Mouse (Mus musculus) stomach, embryonic 15.5 days (tissue): ENCODE results near the gene Gstm3. TPM values are rescaled to one million over a fixed set of nuclear protein-coding genes. Genes with fewer than 3 reads are reported as not detected.
"Not testable (repeated sequence)": the region's sequence is repeated elsewhere in the genome, so short reads cannot be mapped to it uniquely, and the experiment has no call there.

Source experiments
- ATAC-seq: fragments of 200-750 bp; cut with Nextera tagmentation; 2 replicates; pipeline ENCODE4 v1.8.0; 2017; ENCODE audit warnings: low read depth, moderate number of reproducible peaks, moderate TSS enrichment; ENCODE audit not compliant: insufficient read depth, low FRiP score
- H3K27ac ChIP-seq: fragments of 300-500 bp; sonication (generic); 2 replicates; pipeline ENCODE4 v1.5.1; 2015; ENCODE audit warnings: mild to moderate bottlenecking, inconsistent platforms
- H3K27me3 ChIP-seq: fragments of 300-500 bp; sonication (generic); replicated peaks from 2 replicates; pipeline ENCODE4 v1.6.1; 2015; ENCODE audit warnings: inconsistent platforms
- H3K36me3 ChIP-seq: fragments of 300-500 bp; sonication (generic); 2 replicates; pipeline ENCODE4 v1.6.1; 2015; ENCODE audit warnings: inconsistent platforms
- H3K4me1 ChIP-seq: fragments of 300-500 bp; sonication (generic); 2 replicates; pipeline ENCODE4 v1.6.1; 2015; ENCODE audit warnings: inconsistent platforms
- H3K4me2 ChIP-seq: fragments of 300-500 bp; sonication (generic); 2 replicates; pipeline ENCODE4 v1.6.1; 2015; ENCODE audit warnings: mild to moderate bottlenecking, inconsistent platforms
- H3K4me3 ChIP-seq: fragments of 300-500 bp; sonication (generic); replicated peaks from 2 replicates; pipeline ENCODE4 v1.5.1; 2015; ENCODE audit warnings: inconsistent platforms
- H3K9ac ChIP-seq: fragments of 300-500 bp; sonication (generic); 2 replicates; pipeline ENCODE4 v1.6.1; 2015; ENCODE audit warnings: inconsistent platforms
- H3K9me3 ChIP-seq: fragments of 300-500 bp; sonication (generic); 2 replicates; pipeline ENCODE4 v1.6.1; 2016; ENCODE audit warnings: inconsistent platforms
- WGBS: fragments of 180-500 bp; shearing (Covaris S2); methylation state at CpG from one replicate; pipeline ENCODE4 v1.1.7; 2015; 5-methylcytosine and 5-hydroxymethylcytosine counted together
- polyA plus RNA-seq: library from polyadenylated mRNA; unstranded; fragments of >200 nt; fragmentation: Nextera tagmentation; extraction: Ambion mirVana; gene quantifications from 2 replicates; pipeline ENCODE4 v1.2.1, GENCODE M21; 2015

Gene Gstm3
- polyA plus RNA-seq, 1 experiment from 2014 or later = 70.3 TPM

DNA sequence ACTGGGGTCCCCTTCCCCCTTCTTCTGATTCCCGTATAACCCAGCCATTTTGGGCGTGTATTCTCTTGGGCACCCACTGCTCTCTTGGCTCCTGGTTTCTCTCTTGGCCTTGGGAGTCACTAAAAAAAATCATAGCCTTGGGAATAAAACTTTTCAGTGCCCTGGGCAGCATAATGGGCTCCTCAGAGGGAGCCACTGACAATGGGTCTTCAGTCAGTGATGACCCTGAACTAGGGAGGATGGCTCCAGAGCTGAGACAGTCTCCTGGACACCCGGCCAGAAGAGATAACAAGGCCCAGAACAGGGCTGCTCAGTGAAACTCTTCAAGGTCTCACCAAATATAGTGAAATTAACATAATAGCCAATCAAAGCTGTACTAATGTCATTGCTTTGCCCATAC is 29.5 kb upstream of the Gstm3 start:
- H3K9ac ChIP-seq = no peak overlapping the region
- H3K4me1 ChIP-seq = no peaks in the 10 kb centered on the region
- no peak overlapping the region for H3K4me3 ChIP-seq
- H3K27me3 ChIP-seq = no peaks in the 10 kb centered on the region
- no peaks in the 10 kb centered on the region for H3K36me3 ChIP-seq
- no peak for ATAC-seq
- H3K9me3 ChIP-seq = no peaks in the 10 kb centered on the region
- H3K27ac ChIP-seq = no peak overlapping the region
- 84% methylated on average over 3 of the region's 3 CpGs for WGBS
- no peak overlapping the region for H3K4me2 ChIP-seq

DNA sequence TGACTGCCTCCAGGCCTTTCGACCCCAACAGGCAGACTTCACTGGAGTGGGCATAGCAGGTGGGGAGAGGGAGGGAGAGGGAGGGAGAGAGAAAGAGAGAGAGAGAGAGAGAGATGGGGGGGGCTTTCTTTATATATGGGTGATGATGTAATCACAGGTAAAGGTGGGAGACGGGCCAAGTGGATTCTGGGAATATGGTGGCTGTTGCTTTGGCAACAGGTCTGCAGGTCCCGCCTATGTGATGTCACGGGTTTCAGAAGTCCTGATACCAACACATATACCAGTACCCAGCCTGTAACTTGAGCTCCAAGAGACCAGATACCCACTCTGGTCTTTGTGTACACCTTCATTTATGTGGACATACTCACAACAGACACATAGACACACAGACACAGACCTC is 27.5 kb upstream of the Gstm3 start:
- H3K4me3 ChIP-seq = no peak overlapping the region
- no peaks in the 10 kb centered on the region for H3K9me3 ChIP-seq
- no peaks in the 10 kb centered on the region for H3K27me3 ChIP-seq
- H3K9ac ChIP-seq = no peak overlapping the region
- no peaks in the 10 kb centered on the region for H3K4me1 ChIP-seq
- H3K27ac ChIP-seq = no peak overlapping the region
- WGBS = 86% methylated on average over 4 of the region's 4 CpGs
- ATAC-seq = no peak
- no peak overlapping the region for H3K4me2 ChIP-seq
- H3K36me3 ChIP-seq = no peaks in the 10 kb centered on the region

DNA sequence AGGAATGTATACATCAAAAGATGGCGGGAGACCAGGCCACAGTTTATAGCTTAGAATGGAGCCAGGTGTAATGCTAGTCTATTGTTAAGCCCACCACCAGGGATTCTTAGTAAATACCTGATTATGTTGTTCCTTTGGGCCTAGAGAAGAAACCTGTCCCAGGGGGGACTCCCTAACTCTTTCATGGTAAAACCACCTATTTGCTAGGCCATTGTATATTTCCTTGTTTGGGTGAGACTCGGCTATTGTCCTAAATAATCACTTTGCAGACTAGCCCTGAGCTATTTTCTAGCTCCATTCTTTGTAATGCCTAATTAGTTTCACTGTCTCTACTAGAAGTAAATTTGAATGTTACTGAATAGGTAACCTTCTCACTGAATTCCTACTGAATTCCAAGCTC is 26.9 kb upstream of the Gstm3 start:
- H3K4me2 ChIP-seq, H3K27me3 ChIP-seq, H3K27ac ChIP-seq, H3K36me3 ChIP-seq, H3K9ac ChIP-seq, H3K4me1 ChIP-seq, ATAC-seq, H3K9me3 ChIP-seq, H3K4me3 ChIP-seq: not testable (repeated sequence)
- 89% methylated on average over 2 of the region's 2 CpGs for WGBS

DNA sequence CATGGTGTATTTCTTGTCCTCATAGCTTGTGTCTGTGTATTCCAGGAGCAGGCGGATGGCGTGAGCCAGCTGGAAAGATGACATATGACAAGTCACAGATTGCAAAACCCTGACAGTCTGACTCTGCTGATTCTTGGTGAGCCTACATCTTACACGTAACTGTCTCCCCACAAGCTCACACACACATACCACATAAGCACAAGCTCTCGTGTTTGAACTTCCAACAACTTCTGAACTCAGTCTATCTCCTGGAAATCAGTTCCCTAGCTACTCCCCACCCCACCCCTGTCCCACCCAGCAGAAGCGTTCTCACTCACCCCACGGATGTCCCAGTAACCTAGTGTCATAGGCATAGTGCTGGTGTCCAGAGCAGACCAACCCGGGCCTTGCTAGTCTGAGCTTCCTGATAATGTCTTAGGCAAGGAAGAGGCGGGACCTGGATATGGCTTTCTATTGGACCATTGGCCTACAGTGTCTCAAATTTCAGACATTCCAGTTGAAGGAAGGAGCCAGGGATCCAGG is 17.0 kb upstream of the Gstm3 start, which contains the start of gene Gstm2:
TSS of gene Gstm2 (minus strand) at position 413 of the 522 bp plus-strand sequence.
- Histone ChIP-seq H3K27me3 (no peaks in the 10 kb centered on the region), H3K27ac (peak within 1 kb of the TSS; percentile 69), H3K4me3 (peak within 1 kb of the TSS; percentile 31), H3K9me3 (no peaks in the 10 kb centered on the region), H3K4me1 (peaks cover 17% of the 10 kb centered on the region), H3K9ac (peak within 1 kb of the TSS; percentile 19; the same call in 1 of the 2 replicates), H3K4me2 (peak within 1 kb of the TSS; percentile 47), H3K36me3 (no peaks in the 10 kb centered on the region)
- ATAC-seq = peak; percentile 89
- WGBS = 20% methylated on average over 8 of the region's 8 CpGs

DNA sequence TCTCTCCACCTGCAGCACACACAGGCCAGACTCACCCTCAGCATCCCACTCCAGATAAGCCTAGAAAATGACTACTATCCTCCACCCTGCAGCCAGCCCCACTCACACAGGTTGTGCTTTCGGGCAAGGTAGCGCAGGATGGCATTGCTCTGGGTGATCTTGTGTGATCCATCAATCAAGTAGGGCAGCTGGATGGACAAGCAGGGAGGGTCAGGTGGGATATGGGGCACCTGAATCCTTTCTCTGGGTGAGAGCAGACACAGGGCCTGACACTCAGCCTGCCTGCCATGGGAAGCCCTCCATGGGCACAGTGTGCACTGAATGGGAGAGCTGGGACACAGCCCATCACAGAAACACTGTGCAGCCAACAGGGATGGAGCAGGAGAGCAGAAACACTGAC is 16.1 kb upstream of the Gstm3 start:
- ATAC-seq = not testable (repeated sequence)
- peak overlapping the region; percentile 47 for H3K4me2 ChIP-seq
- WGBS = 91% methylated on average over 2 of the region's 2 CpGs

DNA sequence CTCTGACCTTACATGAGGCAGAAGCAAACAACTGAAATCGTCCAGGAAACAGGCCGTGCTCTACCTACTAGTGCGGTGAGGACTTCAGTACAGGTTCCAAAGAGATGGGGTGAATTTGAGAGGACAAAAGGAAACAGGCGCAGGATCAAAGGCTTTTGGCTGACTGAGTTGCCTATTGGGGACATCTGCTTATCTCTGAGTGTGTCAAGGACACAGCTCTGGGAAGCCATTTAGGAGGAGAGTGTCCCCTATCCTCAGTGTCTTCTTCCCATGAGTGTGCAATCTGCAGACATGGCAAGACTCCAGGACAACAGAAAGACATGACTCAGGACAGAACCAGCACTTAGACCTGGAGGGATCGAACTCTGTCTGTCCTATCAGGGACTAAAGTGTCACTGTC is 15.4 kb upstream of the Gstm3 start:
- Histone ChIP-seq H3K27ac (no peak overlapping the region), H3K9me3 (no peaks in the 10 kb centered on the region), H3K36me3 (no peaks in the 10 kb centered on the region), H3K4me3 (no peak overlapping the region), H3K9ac (no peak overlapping the region), H3K4me2 (no peak overlapping the region), H3K27me3 (no peaks in the 10 kb centered on the region), H3K4me1 (peaks cover 17% of the 10 kb centered on the region)
- ATAC-seq = no peak
- WGBS = 78% methylated on average over 5 of the region's 5 CpGs

More for the DNA sequence above, 16.1 kb upstream of the Gstm3 start:
- not testable (repeated sequence) for H3K4me3 ChIP-seq, H3K27ac ChIP-seq, H3K9ac ChIP-seq, H3K9me3 ChIP-seq, H3K27me3 ChIP-seq, H3K36me3 ChIP-seq
- H3K4me1 ChIP-seq = peaks cover 17% of the 10 kb centered on the region

DNA sequence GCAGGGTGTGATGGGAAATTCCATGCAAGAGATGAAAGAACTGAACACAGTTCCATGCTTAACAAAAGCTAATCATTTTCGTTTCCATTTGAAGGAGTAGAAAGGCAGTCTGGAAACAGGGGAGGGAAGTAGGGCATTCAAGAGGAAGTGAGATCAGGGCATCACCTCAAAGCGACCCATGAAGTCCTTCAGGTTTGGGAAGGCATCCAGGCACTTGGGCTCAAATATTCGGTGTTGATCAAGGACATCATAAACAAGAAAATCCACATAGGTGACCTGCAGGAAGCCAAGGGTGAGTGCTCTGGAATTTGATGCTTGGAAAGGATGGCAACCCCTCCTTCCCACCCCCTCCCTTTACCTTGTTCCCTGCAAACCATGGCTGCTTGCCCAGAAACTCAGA is 14.7 kb upstream of the Gstm3 start:
- WGBS = 54% methylated on average over 3 of the region's 3 CpGs
- no peaks in the 10 kb centered on the region for H3K27me3 ChIP-seq
- H3K4me2 ChIP-seq = no peak overlapping the region
- no peak for ATAC-seq
- no peaks in the 10 kb centered on the region for H3K36me3 ChIP-seq
- peaks cover 17% of the 10 kb centered on the region for H3K4me1 ChIP-seq
- no peak overlapping the region for H3K9ac ChIP-seq
- H3K4me3 ChIP-seq = no peak overlapping the region
- no peak overlapping the region for H3K27ac ChIP-seq
- H3K9me3 ChIP-seq = no peaks in the 10 kb centered on the region

DNA sequence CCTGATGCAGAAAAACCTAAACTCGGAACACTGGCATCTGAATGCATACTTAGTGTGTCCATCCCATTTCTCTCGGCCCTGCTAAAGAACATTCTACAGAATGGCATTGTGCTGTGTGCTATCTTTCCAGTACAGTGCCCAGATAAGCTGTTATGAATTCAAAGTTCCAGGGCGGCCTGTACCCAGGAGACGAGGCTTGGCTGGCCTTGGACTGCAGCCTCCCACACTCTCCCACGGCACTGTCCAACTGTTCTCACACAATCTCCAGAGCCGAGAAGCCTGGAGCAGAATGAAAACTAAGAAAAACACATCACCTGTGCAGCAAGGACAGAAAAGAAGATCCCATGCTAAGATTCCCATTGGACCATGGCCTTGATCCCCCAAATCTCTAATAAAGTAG is 13.6 kb upstream of the Gstm3 start:
- WGBS = 72% methylated on average over 6 of the region's 6 CpGs
- no peak for ATAC-seq
- H3K4me3 ChIP-seq = no peak overlapping the region
- H3K36me3 ChIP-seq = no peaks in the 10 kb centered on the region
- H3K27me3 ChIP-seq = no peaks in the 10 kb centered on the region
- no peak overlapping the region for H3K4me2 ChIP-seq
- no peak overlapping the region for H3K9ac ChIP-seq
- H3K27ac ChIP-seq = no peak overlapping the region
- H3K9me3 ChIP-seq = no peaks in the 10 kb centered on the region
- peaks cover 20% of the 10 kb centered on the region for H3K4me1 ChIP-seq

DNA sequence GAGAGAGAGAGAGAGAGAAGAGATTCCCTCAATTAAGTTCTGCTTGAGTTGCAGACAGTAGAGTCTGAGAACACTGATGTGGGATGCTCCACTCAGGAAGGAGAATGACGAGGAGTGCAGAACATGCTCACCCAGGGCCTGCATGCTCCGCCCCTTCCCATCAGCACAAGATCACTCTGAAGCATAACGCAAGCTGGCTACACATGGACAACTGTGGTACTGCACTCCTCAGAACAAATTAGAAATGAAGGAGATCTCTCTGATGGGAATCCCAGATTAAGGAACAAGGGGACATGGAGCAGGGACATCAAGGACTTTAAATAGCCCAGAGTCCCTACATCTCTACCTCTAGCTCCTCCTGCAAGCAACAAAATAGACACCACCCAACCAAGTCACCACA is 12.2 kb upstream of the Gstm3 start:
- Histone ChIP-seq H3K27me3 (no peaks in the 10 kb centered on the region), H3K27ac (no peak overlapping the region), H3K4me1 (peaks cover 26% of the 10 kb centered on the region), H3K36me3 (no peaks in the 10 kb centered on the region), H3K9me3 (no peaks in the 10 kb centered on the region), H3K4me3 (no peak overlapping the region), H3K9ac (no peak overlapping the region), H3K4me2 (no peak overlapping the region)
- 67% methylated on average over 3 of the region's 3 CpGs for whole genome bisulfite sequencing
- no peak for ATAC-seq

DNA sequence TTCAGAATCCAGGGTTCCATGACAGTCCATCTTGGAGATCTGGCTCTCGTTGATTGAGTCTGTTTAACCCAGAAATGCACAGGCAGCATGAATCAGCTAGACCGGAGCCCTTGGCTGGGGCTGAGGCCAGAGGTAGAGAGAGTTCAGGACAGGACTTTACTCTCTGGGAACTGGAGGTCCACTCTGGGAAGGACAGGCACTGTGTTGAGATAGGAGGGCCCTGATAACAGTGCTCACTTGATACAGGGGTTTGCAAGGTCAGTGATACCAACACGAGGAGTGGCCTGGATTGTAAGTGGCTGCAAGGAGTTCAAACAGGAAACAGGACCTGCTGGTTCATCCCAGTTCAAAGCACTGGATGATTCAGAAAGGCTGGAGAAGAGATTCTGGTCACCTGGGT is 8.6 kb upstream of the Gstm3 start:
- 61% methylated on average over 3 of the region's 3 CpGs for WGBS
- Histone ChIP-seq H3K27ac (peak overlapping the region; percentile 26; the same call in 1 of the 2 replicates), H3K27me3 (no peaks in the 10 kb centered on the region), H3K4me1 (peaks cover 13% of the 10 kb centered on the region; the same call in 1 of the 2 replicates), H3K9me3 (no peaks in the 10 kb centered on the region), H3K4me3 (no peak overlapping the region), H3K9ac (no peak overlapping the region; the same call in 1 of the 2 replicates), H3K4me2 (no peak overlapping the region), H3K36me3 (no peaks in the 10 kb centered on the region)
- ATAC-seq = peak; percentile 77

DNA sequence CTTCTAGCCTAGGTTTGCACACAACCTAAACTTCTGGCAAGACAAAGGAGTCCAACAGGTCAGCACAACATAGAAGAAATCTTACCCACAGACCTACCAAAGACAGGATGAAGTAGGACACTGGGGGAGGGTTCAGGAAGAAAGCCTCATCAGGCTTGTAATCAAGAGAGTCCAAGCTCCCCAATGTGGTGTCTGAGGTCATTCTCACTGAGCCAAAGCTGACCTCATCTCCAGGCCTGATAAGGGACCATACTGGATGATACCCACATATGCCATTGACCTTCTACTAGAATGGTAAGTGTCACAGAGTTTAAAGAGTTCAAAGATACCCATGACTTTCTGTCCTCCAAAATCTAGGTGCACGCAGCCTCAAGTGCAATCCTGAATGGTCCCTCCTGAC is 5.2 kb upstream of the Gstm3 start:
- 84% methylated on average over 1 of the region's 1 CpGs for WGBS
- H3K9me3 ChIP-seq = no peaks in the 10 kb centered on the region
- no peak for ATAC-seq

DNA sequence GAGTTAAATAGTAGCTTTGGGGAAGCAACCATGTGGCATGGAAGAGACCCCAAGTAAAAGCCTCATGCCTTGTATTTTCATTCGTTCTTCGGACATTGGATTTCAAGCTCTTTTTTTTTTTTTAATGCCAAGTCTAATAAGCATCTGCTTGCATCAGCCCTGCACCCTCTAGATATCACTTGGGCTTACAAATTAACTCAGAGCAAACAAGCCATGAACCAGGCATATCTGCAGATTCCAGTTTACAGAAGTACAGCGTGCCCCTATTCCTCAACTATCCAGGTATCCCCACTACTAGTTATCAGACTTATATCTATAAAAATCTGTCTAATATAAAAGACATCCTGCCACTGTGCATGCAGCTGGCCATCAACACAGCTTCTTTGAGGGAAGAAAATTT is 3.0 kb upstream of the Gstm3 start:
- no peak overlapping the region for H3K4me3 ChIP-seq
- no peaks in the 10 kb centered on the region for H3K27me3 ChIP-seq
- no peak overlapping the region; the same call in 1 of the 2 replicates for H3K27ac ChIP-seq
- WGBS = 63% methylated on average over 3 of the region's 3 CpGs
- H3K36me3 ChIP-seq = no peaks in the 10 kb centered on the region
- H3K9me3 ChIP-seq = no peaks in the 10 kb centered on the region
- H3K4me1 ChIP-seq = peaks cover under 1% of the 10 kb centered on the region; the same call in 1 of the 2 replicates
- no peak overlapping the region for H3K9ac ChIP-seq
- no peak overlapping the region for H3K4me2 ChIP-seq
- ATAC-seq = no peak

More for the DNA sequence above, 5.2 kb upstream of the Gstm3 start:
- H3K4me2 ChIP-seq = no peak overlapping the region
- H3K27me3 ChIP-seq = no peaks in the 10 kb centered on the region
- peaks cover 9% of the 10 kb centered on the region; the same call in 1 of the 2 replicates for H3K4me1 ChIP-seq
- H3K9ac ChIP-seq = no peak overlapping the region
- no peak overlapping the region for H3K4me3 ChIP-seq
- H3K27ac ChIP-seq = no peak overlapping the region
- no peaks in the 10 kb centered on the region for H3K36me3 ChIP-seq

DNA sequence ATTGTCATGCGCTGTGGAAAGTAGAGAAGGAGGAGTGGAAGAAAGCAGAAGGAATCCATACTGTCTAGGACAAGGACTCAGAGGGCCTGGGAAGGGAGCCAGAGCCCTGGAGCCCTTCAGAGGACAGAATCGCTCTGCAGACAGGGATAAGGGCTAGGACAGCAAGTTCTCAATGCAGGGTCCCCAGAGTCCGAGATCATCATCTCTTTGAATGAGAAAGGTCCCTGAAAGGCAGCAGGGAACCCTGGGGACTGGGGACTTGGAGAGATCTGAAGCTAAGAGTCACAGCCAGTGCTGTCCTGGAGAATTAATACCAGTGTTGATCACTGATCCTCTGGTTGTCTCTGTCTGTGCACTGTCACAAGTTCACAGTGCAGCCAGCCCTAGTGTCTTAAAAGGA is 2.0 kb upstream of the Gstm3 start:
- ATAC-seq, H3K4me1 ChIP-seq, H3K4me2 ChIP-seq, H3K36me3 ChIP-seq, H3K4me3 ChIP-seq, H3K27ac ChIP-seq, H3K9me3 ChIP-seq, H3K27me3 ChIP-seq, H3K9ac ChIP-seq: not testable (repeated sequence)
- WGBS = 62% methylated on average over 3 of the region's 3 CpGs
